Mouse (Mus musculus) spleen, adult 2 months (tissue): ENCODE results near the gene 2300003K06Rik.
"Not testable (repeated sequence)": the region's sequence is repeated elsewhere in the genome, so short reads cannot be mapped to it uniquely, and the experiment has no call there.

Experiments
- CTCF ChIP-seq: fragments of 200-500 bp; IDR thresholded peaks from 2 replicates; pipeline ENCODE4 v1.5.1; 2011; ENCODE audit warnings: mild to moderate bottlenecking, inconsistent platforms; ENCODE audit not compliant: insufficient read depth, insufficient read length, insufficient replicate concordance; ENCODE audit errors: extremely low read depth
- POLR2A ChIP-seq: fragments of 200-500 bp; IDR thresholded peaks from 2 replicates; pipeline ENCODE4 v1.6.1; 2011; ENCODE audit warnings: low read depth, low read length, inconsistent platforms

GRCm38 (mm10) chr11:99798832-99799231, 39.0 kb downstream of the 2300003K06Rik start, which contains the start of gene Gm11569:
- TF ChIP-seq CTCF, POLR2A: not testable (repeated sequence)
